Mouse (Mus musculus): ENCODE results near the gene Cblb. TPM values are rescaled to one million over a fixed set of nuclear protein-coding genes. Genes with fewer than 3 reads are reported as not detected.
A peak's percentile ranks its signal among the peaks of the same experiment; 100 is the strongest.

Cblb gene
- total and polyA plus RNA-seq, 2 experiments, result 2.5 to 6.9 TPM

DNA sequence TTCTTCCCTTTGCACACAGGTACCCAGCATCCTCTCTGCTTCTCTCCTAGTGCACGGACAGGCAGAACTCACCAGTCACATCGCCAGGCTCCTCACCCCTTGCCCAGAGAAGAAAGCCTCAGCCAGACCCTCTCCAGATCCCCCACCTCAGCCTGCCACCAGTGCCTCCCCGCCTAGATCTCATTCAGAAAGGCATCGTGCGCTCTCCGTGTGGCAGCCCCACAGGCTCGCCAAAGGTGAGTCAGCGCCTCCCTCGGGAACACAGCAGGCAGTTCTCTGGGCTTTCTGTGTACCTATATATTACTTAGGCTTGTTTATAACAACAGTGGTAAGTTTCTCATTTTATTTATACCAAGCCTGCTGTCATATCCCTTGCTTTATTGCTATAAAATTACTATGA is 133.2 kb downstream of the Cblb start:
- Histone ChIP-seq H3K27ac (replicated peaks; ENCODE audit: insufficient read depth, low read depth, low read length) (no peak overlapping the region), H3K4me3 (ENCODE audit: insufficient read depth, low read depth, low read length) (no peak overlapping the region), H3K9ac (ENCODE audit: low read depth, low read length) (no peak overlapping the region), H3K79me2 (ENCODE audit: control insufficient read depth, insufficient read depth, low read length) (no peaks in the 10 kb centered on the region), H3K27me3 (ENCODE audit: control insufficient read depth, insufficient read depth, low read length) (no peaks in the 10 kb centered on the region), H3K36me3 (ENCODE audit: control insufficient read depth, insufficient read depth, low read length) (peaks cover 23% of the 10 kb centered on the region), H3K4me1 (ENCODE audit: control insufficient read depth, insufficient read depth, low read length) (no peaks in the 10 kb centered on the region)
- no peak for DNase-seq (ENCODE audit: extremely low read depth, low read depth, low spot score)
- WGBS, result 97% methylated on average over 9 of the region's 9 CpGs
- TF ChIP-seq CTCF (IDR thresholded peaks at IDR 0.05; ENCODE audit: low read depth, low read length) (no peak), POLR2A (IDR thresholded peaks at IDR 0.05; ENCODE audit: extremely low read depth, insufficient read depth, low read length) (no peak)

DNA sequence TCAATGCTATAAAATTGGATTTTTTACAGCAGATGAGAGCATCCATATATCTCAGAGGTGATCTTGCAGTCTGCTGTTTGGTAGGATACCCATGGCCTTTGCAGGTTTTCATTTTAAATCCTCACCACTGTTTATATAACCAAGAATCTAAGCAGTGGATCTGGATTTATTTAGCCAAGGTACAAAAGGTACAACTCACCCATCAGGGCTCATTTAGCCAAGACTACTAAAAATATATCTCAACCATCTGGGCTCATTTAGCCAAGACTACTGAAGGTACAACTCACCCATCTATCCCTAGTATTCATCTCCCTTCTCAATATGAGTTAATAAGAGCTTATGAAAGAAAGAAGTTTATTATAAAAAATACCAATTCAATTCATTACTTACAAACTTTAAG is 142.2 kb downstream of the Cblb start:
- no peak overlapping the region for H3K27ac ChIP-seq (replicated peaks; ENCODE audit: insufficient read depth, low read depth, low read length)
- no peaks in the 10 kb centered on the region for H3K79me2 ChIP-seq (ENCODE audit: control insufficient read depth, insufficient read depth, low read length)
- no peaks in the 10 kb centered on the region for H3K27me3 ChIP-seq (ENCODE audit: control insufficient read depth, insufficient read depth, low read length)
- no peak for TF ChIP-seq CTCF (IDR thresholded peaks at IDR 0.05; ENCODE audit: low read depth, low read length)
- H3K4me3 ChIP-seq (ENCODE audit: insufficient read depth, low read depth, low read length), result no peak overlapping the region
- H3K36me3 ChIP-seq (ENCODE audit: control insufficient read depth, insufficient read depth, low read length), result peaks cover 6% of the 10 kb centered on the region; the same call in 1 of the 2 replicates
- H3K9ac ChIP-seq (ENCODE audit: low read depth, low read length), result no peak overlapping the region
- DNase-seq (ENCODE audit: extremely low read depth, low read depth, low spot score), result no peak
- no peaks in the 10 kb centered on the region for H3K4me1 ChIP-seq (ENCODE audit: control insufficient read depth, insufficient read depth, low read length)

DNA sequence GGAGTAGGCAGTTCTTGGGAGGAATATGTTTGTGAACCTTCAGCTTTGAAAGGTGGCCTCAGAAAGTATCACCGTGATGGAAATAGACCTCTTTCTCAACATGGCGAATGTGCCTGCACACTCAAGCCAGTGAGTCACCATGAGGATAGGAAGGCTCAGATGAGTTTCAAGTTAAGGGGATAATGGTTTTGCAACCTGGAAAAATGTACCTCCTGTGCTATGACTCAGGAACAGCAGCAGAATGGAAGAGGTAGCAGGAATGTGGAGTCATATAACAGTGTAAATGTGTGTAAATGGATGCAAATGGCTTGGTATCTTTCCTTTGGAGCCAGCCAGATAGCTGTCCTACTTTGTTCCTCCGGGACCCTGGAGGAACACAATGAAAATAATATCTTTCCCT is 148.8 kb downstream of the Cblb start:
- no peak overlapping the region for H3K4me3 ChIP-seq (ENCODE audit: insufficient read depth, low read depth, low read length)
- no peak for DNase-seq (ENCODE audit: extremely low read depth, low read depth, low spot score)
- no peak overlapping the region for H3K27ac ChIP-seq (replicated peaks; ENCODE audit: insufficient read depth, low read depth, low read length)
- no peaks in the 10 kb centered on the region for H3K4me1 ChIP-seq (ENCODE audit: control insufficient read depth, insufficient read depth, low read length)
- WGBS, result 96% methylated on average over 3 of the region's 3 CpGs
- H3K79me2 ChIP-seq (ENCODE audit: control insufficient read depth, insufficient read depth, low read length), result no peaks in the 10 kb centered on the region
- TF ChIP-seq POLR2A (IDR thresholded peaks at IDR 0.05; ENCODE audit: extremely low read depth, insufficient read depth, low read length) (no peak), CTCF (IDR thresholded peaks at IDR 0.05; ENCODE audit: low read depth, low read length) (no peak)
- H3K27me3 ChIP-seq (ENCODE audit: control insufficient read depth, insufficient read depth, low read length), result no peaks in the 10 kb centered on the region
- no peak overlapping the region for H3K9ac ChIP-seq (ENCODE audit: low read depth, low read length)
- H3K36me3 ChIP-seq (ENCODE audit: control insufficient read depth, insufficient read depth, low read length), result peaks cover 10% of the 10 kb centered on the region

DNA sequence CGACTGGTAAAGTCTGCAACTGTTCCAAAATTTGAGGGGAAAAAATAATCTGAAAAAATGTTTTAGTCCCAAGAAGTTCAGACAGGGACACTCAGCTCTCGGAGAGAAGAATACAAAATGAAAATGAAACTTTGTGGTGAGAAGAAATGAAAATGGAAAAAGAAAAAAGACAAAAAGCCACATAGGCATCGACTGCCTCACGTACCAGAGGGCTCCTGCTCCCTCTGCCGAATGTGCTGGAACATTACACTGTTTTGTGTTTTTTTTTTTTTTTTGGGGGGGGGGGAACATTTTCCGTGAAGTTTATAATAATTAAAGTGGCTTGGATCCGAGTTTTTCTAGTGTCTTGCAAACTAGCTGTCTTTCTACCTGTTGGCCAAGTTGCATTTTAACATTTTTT is 151.0 kb downstream of the Cblb start:
- no peak for DNase-seq (ENCODE audit: extremely low read depth, low read depth, low spot score)
- TF ChIP-seq POLR2A (IDR thresholded peaks at IDR 0.05; ENCODE audit: extremely low read depth, insufficient read depth, low read length) (no peak), CTCF (IDR thresholded peaks at IDR 0.05; ENCODE audit: low read depth, low read length) (peak; percentile 68)
- Histone ChIP-seq H3K36me3 (ENCODE audit: control insufficient read depth, insufficient read depth, low read length) (peaks cover 17% of the 10 kb centered on the region), H3K4me1 (ENCODE audit: control insufficient read depth, insufficient read depth, low read length) (no peaks in the 10 kb centered on the region), H3K4me3 (ENCODE audit: insufficient read depth, low read depth, low read length) (no peak overlapping the region), H3K9ac (ENCODE audit: low read depth, low read length) (no peak overlapping the region), H3K27me3 (ENCODE audit: control insufficient read depth, insufficient read depth, low read length) (no peaks in the 10 kb centered on the region), H3K79me2 (ENCODE audit: control insufficient read depth, insufficient read depth, low read length) (no peaks in the 10 kb centered on the region), H3K27ac (replicated peaks; ENCODE audit: insufficient read depth, low read depth, low read length) (no peak overlapping the region)
- WGBS, result 67% methylated on average over 7 of the region's 7 CpGs

DNA sequence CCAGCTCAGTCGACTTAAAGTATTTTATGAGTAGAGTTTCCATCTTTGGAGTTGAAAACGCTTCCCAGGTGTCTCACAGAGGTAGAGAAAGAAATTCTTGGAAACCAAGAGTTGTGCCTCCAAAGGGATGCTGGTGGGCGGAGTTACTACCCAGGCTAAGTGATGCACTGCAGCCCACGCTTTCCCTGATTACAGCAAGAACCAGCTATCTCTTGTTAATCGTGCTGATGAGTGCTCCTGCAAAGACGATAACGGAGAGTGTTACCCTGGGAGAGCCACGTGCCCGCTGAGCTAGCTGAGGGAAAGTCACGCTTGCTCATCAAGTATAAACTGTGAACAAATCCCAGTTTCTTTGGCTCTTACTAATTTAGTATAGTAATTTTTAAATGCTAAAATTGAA is 153.3 kb downstream of the Cblb start:
- TF ChIP-seq POLR2A (IDR thresholded peaks at IDR 0.05; ENCODE audit: extremely low read depth, insufficient read depth, low read length), result no peak
- no peak for TF ChIP-seq CTCF (IDR thresholded peaks at IDR 0.05; ENCODE audit: low read depth, low read length)
- Histone ChIP-seq H3K79me2 (ENCODE audit: control insufficient read depth, insufficient read depth, low read length) (no peaks in the 10 kb centered on the region), H3K4me1 (ENCODE audit: control insufficient read depth, insufficient read depth, low read length) (no peaks in the 10 kb centered on the region), H3K36me3 (ENCODE audit: control insufficient read depth, insufficient read depth, low read length) (peaks cover 20% of the 10 kb centered on the region), H3K27me3 (ENCODE audit: control insufficient read depth, insufficient read depth, low read length) (no peaks in the 10 kb centered on the region), H3K4me3 (ENCODE audit: insufficient read depth, low read depth, low read length) (no peak overlapping the region), H3K9ac (ENCODE audit: low read depth, low read length) (no peak overlapping the region), H3K27ac (replicated peaks; ENCODE audit: insufficient read depth, low read depth, low read length) (no peak overlapping the region)
- 93% methylated on average over 10 of the region's 10 CpGs for WGBS
- no peak for DNase-seq (ENCODE audit: extremely low read depth, low read depth, low spot score)

DNA sequence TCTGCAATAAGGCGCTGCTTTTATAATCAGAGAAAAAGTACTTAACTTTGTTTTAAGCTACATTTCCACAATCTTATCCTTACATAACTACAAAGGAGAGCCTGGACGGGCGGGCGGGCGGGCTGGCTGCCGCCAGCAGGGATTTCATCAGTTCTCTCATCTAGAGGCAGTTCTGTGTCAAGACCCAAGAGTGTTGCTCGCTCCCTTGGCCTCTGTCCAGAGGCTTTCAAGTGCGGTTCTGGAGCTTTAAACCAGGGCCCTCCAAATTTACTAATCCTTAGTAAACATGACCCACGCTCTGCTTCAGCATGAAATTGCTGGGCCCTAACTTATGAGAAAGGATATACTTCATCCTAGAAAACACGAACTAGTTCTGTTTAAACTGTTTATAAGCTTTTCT is 155.7 kb downstream of the Cblb start:
- WGBS, result 75% methylated on average over 10 of the region's 10 CpGs
- H3K9ac ChIP-seq (ENCODE audit: low read depth, low read length), result no peak overlapping the region
- no peak overlapping the region for H3K4me3 ChIP-seq (ENCODE audit: insufficient read depth, low read depth, low read length)
- peaks cover 22% of the 10 kb centered on the region for H3K36me3 ChIP-seq (ENCODE audit: control insufficient read depth, insufficient read depth, low read length)
- H3K4me1 ChIP-seq (ENCODE audit: control insufficient read depth, insufficient read depth, low read length), result no peaks in the 10 kb centered on the region
- TF ChIP-seq POLR2A (IDR thresholded peaks at IDR 0.05; ENCODE audit: extremely low read depth, insufficient read depth, low read length), result no peak
- TF ChIP-seq CTCF (IDR thresholded peaks at IDR 0.05; ENCODE audit: low read depth, low read length), result no peak
- peak; percentile 14 for DNase-seq (ENCODE audit: extremely low read depth, low read depth, low spot score)
- H3K79me2 ChIP-seq (ENCODE audit: control insufficient read depth, insufficient read depth, low read length), result no peaks in the 10 kb centered on the region
- H3K27ac ChIP-seq (replicated peaks; ENCODE audit: insufficient read depth, low read depth, low read length), result no peak overlapping the region
- no peaks in the 10 kb centered on the region for H3K27me3 ChIP-seq (ENCODE audit: control insufficient read depth, insufficient read depth, low read length)
